Mouse (Mus musculus): Measurements from ENCODE around the gene Mfsd7a. TPM values are rescaled to one million over a fixed set of nuclear protein-coding genes. Genes with fewer than 3 reads are reported as not detected.
A peak's percentile ranks its signal among the peaks of the same experiment; 100 is the strongest.
"Not testable (repeated sequence)": the region's sequence is repeated elsewhere in the genome, so short reads cannot be mapped to it uniquely, and the experiment has no call there.

Mfsd7a gene
- polyA plus RNA-seq (2015; fragmentation: Nextera tagmentation; extraction: Ambion mirVana) = 0.58 and 0.70 TPM in 2 replicates

DNA sequence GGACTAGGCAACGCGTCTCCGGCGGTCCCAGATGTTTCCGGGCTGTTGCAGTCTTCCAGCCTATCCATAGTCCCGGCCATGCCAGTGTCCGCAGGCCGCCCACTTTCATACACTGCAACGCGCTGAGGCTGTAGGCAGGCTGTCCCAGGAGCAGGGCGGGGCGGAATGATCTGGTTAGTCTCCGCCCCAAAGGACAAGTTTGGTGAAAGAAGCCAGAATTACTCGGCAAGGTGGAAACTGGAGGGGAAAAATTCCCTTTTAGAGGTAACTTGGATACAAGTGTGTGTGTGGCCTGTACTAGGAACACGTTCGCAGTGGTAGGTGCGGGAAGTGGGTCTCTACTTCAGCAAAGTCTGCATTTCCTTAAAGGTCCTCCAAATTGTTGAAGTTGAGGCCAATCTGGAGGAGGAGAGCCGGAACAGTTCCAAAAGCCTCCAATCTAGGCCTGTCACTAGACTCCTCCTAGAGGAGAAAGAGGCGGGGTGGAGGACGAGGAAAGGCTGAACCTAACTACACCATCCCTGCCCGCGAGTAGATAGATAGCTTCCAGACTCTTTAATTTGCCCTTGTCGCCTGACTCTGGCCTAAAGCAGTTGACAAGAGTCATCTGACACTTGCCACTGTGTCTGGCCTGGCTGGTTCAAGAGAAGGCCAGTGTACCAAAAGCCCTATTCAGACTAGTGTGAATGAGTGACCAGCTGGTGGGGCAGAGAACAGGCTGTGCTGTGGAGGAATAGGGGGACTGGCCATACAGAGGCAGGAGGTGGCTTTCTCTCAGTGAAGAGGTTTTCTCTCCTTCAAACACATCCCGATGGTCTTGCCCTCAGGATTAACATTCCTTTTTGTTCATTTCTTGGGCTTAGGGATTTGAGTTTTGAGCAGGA, at the start of gene Mfsd7a:
Gene Mfsd7a (minus strand): TSS at position 107 of the 884 bp plus-strand sequence.
- peak; percentile 97 for ATAC-seq (replicated peaks; ENCODE audit: low FRiP score)
- peak within 1 kb of the TSS; percentile 43 for H3K4me3 ChIP-seq (replicated peaks)
- H3K4me2 ChIP-seq = peak within 1 kb of the TSS; percentile 68
- WGBS = 9% methylated on average over 24 of the region's 24 CpGs
- H3K27me3 ChIP-seq = peaks cover 15% of the 10 kb centered on the region
- H3K27ac ChIP-seq = peak within 1 kb of the TSS; percentile 41
- no peaks in the 10 kb centered on the region for H3K36me3 ChIP-seq
- peak within 1 kb of the TSS; percentile 41 for H3K9ac ChIP-seq
- H3K4me1 ChIP-seq = peaks cover 13% of the 10 kb centered on the region
- H3K9me3 ChIP-seq (replicated peaks) = no peaks in the 10 kb centered on the region

- not testable (repeated sequence) for H3K9ac ChIP-seq; ATAC-seq (replicated peaks; ENCODE audit: low FRiP score); H3K4me2 ChIP-seq; H3K9me3 ChIP-seq (replicated peaks); H3K27ac ChIP-seq; H3K4me3 ChIP-seq (replicated peaks); H3K27me3 ChIP-seq; H3K4me1 ChIP-seq
- 95% methylated on average over 5 of the region's 5 CpGs for WGBS
- H3K36me3 ChIP-seq = peaks cover 85% of the 10 kb centered on the region
These were observed 37.5 kb upstream of the Mfsd7a start for GRCm38 (mm10) chr5:108486148-108486547.

DNA sequence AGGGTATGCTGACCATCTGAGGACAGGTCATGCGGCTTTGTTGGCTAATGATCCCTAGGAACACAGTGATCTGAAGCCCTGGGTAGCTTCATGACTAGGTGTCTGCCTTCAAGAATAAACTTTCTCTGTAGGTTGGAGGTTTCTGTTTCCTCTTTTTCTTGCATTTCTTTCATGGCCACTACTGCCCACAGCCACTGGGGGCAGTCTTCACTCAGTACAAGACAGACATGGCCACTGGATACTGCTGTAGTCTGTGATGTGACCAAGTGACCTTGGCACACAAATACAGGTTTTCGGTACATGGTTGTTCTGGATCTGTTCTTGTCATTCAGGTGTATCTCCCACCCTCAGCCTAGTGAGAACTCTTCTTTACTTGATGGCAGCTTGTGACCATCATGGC, 36.5 kb upstream of the Mfsd7a start:
- H3K36me3 ChIP-seq = peaks cover 78% of the 10 kb centered on the region
- H3K9me3 ChIP-seq (replicated peaks) = no peaks in the 10 kb centered on the region
- no peak overlapping the region for H3K9ac ChIP-seq
- no peaks in the 10 kb centered on the region for H3K4me1 ChIP-seq
- no peaks in the 10 kb centered on the region for H3K27me3 ChIP-seq
- ATAC-seq (replicated peaks; ENCODE audit: low FRiP score) = no peak
- WGBS = 95% methylated on average over 2 of the region's 2 CpGs
- no peak overlapping the region for H3K27ac ChIP-seq
- H3K4me2 ChIP-seq = no peak overlapping the region
- no peak overlapping the region for H3K4me3 ChIP-seq (replicated peaks)

GRCm38 (mm10) chr5:108483006-108483405, 34.3 kb upstream of the Mfsd7a start:
- Histone ChIP-seq H3K27me3 (no peaks in the 10 kb centered on the region), H3K27ac (no peak overlapping the region), H3K36me3 (peaks cover 72% of the 10 kb centered on the region), H3K4me1 (no peaks in the 10 kb centered on the region), H3K4me2 (no peak overlapping the region), H3K9me3 (replicated peaks) (no peaks in the 10 kb centered on the region), H3K4me3 (replicated peaks) (no peak overlapping the region), H3K9ac (no peak overlapping the region)
- 94% methylated on average over 6 of the region's 6 CpGs for WGBS
- no peak for ATAC-seq (replicated peaks; ENCODE audit: low FRiP score)

DNA sequence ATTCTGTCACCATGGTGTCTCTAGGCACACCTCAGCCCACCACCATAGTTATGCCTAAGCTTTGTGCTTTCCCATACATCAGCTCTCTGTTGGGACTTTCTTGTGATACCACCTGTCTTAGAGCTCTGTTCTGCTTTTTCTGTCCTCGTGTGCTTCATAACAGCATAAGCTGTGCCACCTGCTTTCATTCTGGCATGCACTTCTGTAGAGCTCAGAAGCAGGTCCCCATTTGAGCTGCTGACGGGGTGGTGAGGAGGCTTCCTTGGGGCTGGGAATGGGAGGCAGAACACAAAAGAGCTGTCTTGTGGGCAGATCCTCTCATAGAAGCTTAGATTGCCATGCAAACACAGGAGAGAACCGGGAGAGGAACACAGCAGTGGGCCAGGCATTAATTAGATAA, 27.3 kb upstream of the Mfsd7a start:
- no peaks in the 10 kb centered on the region for H3K27me3 ChIP-seq
- no peak overlapping the region for H3K9ac ChIP-seq
- H3K4me3 ChIP-seq (replicated peaks) = no peak overlapping the region
- H3K9me3 ChIP-seq (replicated peaks) = no peaks in the 10 kb centered on the region
- no peaks in the 10 kb centered on the region for H3K4me1 ChIP-seq
- ATAC-seq (replicated peaks; ENCODE audit: low FRiP score) = no peak
- peaks cover 82% of the 10 kb centered on the region for H3K36me3 ChIP-seq
- no peak overlapping the region for H3K27ac ChIP-seq
- WGBS = 94% methylated on average over 3 of the region's 3 CpGs
- no peak overlapping the region for H3K4me2 ChIP-seq

DNA sequence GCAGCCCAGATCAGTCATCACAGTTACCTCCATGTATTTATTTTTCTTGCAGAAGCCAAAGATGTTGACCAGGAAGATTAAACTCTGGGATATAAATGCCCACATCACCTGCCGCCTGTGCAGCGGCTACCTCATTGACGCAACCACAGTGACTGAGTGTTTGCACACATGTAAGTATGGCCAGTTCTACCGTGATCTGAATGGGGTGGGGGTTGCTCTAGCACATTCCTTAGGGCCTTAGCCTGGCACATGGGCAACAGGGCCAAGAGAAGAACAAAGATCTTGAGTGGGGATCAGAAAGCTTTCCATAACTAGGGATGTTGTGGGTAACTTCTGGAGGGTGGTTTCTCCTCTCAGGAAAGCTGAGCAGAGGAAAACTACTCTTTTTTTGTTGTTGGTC, 25.0 kb upstream of the Mfsd7a start:
- Histone ChIP-seq H3K27ac (no peak overlapping the region), H3K4me3 (replicated peaks) (no peak overlapping the region), H3K4me1 (no peaks in the 10 kb centered on the region), H3K36me3 (peaks cover 76% of the 10 kb centered on the region), H3K27me3 (no peaks in the 10 kb centered on the region), H3K4me2 (no peak overlapping the region), H3K9ac (no peak overlapping the region), H3K9me3 (replicated peaks) (no peaks in the 10 kb centered on the region)
- ATAC-seq (replicated peaks; ENCODE audit: low FRiP score) = no peak
- WGBS = 88% methylated on average over 4 of the region's 4 CpGs

DNA sequence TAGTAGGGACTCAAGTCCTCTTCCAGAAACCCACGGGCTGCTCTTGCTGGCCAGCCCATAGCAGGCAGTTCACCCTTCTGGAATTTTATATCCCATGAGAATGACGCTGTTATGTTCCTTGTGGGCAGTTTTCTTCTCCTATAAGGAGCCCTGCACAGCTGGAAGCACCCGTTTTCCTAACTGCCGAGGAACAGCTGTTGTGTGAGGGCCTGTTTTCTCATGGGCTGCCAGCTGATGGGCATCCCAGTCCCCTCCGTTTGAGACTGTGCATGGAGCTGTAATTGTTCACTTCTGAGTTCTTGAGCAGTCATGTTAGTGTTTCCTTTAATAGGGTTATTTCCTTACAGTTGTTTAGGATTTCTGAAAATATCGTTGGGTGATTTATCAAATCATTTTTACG, 20.9 kb upstream of the Mfsd7a start:
- Histone ChIP-seq H3K4me1 (peaks cover 5% of the 10 kb centered on the region; the same call in 1 of the 2 replicates), H3K4me2 (no peak overlapping the region), H3K9ac (no peak overlapping the region), H3K27ac (no peak overlapping the region), H3K27me3 (no peaks in the 10 kb centered on the region), H3K9me3 (replicated peaks) (no peaks in the 10 kb centered on the region), H3K4me3 (replicated peaks) (no peak overlapping the region), H3K36me3 (peaks cover 37% of the 10 kb centered on the region)
- 71% methylated on average over 7 of the region's 7 CpGs for WGBS
- ATAC-seq (replicated peaks; ENCODE audit: low FRiP score) = no peak

- H3K36me3 ChIP-seq = peaks cover 7% of the 10 kb centered on the region; the same call in 1 of the 2 replicates
- H3K27ac ChIP-seq = no peak overlapping the region
- no peak for ATAC-seq (replicated peaks; ENCODE audit: low FRiP score)
- H3K9ac ChIP-seq = no peak overlapping the region
- WGBS = 97% methylated on average over 1 of the region's 1 CpGs
- no peaks in the 10 kb centered on the region for H3K9me3 ChIP-seq (replicated peaks)
- peaks cover 30% of the 10 kb centered on the region for H3K4me1 ChIP-seq
- no peak overlapping the region for H3K4me2 ChIP-seq
- H3K4me3 ChIP-seq (replicated peaks) = no peak overlapping the region
- H3K27me3 ChIP-seq = no peaks in the 10 kb centered on the region
These were observed 18.0 kb upstream of the Mfsd7a start for GRCm38 (mm10) chr5:108466647-108467046.

DNA sequence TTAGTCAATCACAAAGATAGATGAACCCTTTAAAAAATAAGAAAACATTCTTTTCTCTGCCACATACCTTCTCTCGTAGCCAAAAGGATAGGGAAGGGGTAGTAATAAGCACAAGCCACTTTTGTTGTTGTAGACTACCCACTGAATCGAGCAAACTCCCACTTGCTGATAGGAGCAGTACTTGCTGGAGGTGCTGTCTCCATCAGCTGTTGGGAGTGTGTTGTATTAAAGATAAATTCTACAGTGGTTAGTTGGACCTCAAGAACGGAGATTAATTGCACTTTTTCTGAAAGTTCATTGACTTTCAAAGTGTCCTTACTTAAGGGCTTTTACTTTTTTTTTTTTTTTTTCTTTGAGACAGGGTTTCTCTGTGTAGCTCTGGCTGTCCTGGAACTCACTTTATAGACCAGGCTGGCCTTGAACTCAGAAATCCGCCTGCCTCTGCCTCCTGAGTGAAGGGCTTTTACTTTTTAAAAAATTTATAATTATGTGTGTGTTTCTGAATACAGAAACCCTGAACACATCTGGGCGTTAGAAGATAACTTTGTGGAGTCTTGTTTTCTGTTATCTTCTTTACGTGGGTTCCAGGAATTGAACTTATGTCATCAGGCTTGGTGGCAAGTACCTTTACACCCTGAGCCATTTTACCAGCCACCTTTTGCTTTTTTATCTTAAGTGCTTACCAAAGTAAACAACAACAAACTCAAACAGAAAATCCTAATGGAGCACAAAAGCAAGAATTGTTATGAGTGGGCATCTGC, 16.6 kb upstream of the Mfsd7a start:
- Histone ChIP-seq H3K4me3 (replicated peaks) (no peak overlapping the region), H3K27me3 (no peaks in the 10 kb centered on the region), H3K4me2 (no peak overlapping the region), H3K36me3 (0 out of 2 replicates have a peak, but pooled peaks cover 3% of the 10 kb centered on the region), H3K4me1 (peaks cover 37% of the 10 kb centered on the region), H3K27ac (no peak overlapping the region), H3K9me3 (replicated peaks) (no peaks in the 10 kb centered on the region), H3K9ac (no peak overlapping the region)
- WGBS = 79% methylated on average over 6 of the region's 6 CpGs
- ATAC-seq (replicated peaks; ENCODE audit: low FRiP score) = no peak

DNA sequence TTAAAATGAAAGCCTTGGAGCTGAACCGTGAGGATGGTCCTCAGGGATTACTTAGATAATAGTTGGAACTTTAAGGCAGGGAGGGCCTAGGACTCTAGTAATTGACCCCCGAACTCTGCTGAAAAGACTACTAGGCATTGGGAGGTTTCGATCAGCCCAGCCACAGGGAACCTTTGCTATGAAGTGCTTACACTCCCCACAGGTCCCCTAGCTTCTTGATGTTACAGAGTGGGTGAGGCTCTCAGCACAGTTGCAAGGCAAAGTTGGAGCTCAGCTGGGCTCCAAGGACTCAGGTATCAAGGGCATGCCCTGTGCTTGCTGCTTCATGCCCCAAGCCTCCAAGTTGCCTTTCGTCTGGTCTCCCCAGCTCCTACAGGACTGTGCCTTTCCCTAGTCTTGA, 13.8 kb upstream of the Mfsd7a start:
- 29% methylated on average over 4 of the region's 4 CpGs for WGBS
- Histone ChIP-seq H3K4me3 (replicated peaks) (peak overlapping the region; percentile 91), H3K4me2 (peak overlapping the region; percentile 89), H3K36me3 (no peaks in the 10 kb centered on the region), H3K9me3 (replicated peaks) (no peaks in the 10 kb centered on the region), H3K4me1 (peaks cover 37% of the 10 kb centered on the region), H3K27ac (peak overlapping the region; percentile 87; the same call in 1 of the 2 replicates), H3K9ac (peak overlapping the region; percentile 99), H3K27me3 (peaks cover 12% of the 10 kb centered on the region; the same call in 1 of the 2 replicates)
- no peak for ATAC-seq (replicated peaks; ENCODE audit: low FRiP score)

DNA sequence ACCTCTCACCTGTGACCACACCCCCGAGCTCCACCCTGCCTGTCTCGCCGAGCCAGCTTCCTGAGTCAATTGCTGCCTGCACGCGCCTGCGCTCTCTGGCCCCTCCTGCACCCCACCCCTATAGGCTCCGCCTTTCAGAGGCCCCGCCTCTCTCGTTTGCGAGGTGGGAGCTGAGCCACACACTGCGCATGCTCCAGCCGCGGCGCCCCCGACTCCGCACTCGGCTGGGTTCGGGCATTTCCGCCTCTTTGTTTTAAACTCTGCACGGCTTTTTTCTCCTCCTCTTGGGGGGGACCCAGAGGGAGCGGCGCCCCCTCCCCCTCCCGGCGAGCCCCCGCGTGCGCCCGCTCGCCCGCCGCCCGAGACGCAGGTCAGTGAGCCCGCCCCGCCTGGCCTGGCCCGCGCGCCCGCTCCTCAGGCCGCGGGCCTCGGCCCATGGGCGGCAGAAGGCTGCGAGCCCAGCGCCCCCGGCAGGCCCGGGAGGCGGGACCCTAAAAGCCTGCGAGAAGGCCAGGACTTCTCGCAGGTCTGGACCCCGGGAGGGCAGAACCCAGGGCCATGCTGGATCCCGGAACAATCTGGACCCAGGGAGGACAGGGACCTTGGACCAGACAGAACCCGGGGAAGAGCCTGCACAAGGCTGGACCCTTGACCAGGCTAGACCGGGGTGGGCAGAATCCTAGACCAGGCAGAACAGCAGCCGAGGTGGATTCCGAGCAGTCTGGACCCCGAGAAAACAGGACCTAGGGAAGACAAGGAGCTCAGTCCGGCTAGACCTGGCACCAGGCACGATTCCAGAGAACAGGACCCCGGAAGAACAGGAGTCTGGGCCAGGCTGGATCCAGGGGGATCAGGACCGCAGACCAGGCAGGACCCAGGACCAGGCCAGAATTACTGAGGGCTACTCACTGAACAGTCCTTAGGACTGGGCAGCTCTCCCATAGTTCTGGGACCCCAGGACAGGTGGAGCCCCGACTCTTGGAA, 12.7 kb upstream of the Mfsd7a start, which contains the start of gene Pcgf3:
Gene Pcgf3 (plus strand): TSS at position 151 of the 984 bp plus-strand sequence.
- WGBS = under 1% methylated on average over 50 of the region's 62 CpGs
- peaks cover 37% of the 10 kb centered on the region for H3K4me1 ChIP-seq
- peak within 1 kb of the TSS; percentile 91 for H3K4me3 ChIP-seq (replicated peaks)
- peaks cover 12% of the 10 kb centered on the region; the same call in 1 of the 2 replicates for H3K27me3 ChIP-seq
- H3K27ac ChIP-seq = peak within 1 kb of the TSS; percentile 87
- ATAC-seq (replicated peaks; ENCODE audit: low FRiP score) = peak; percentile 98
- peak within 1 kb of the TSS; percentile 99 for H3K9ac ChIP-seq
- H3K4me2 ChIP-seq = peak within 1 kb of the TSS; percentile 89
- no peaks in the 10 kb centered on the region for H3K9me3 ChIP-seq (replicated peaks)
- no peaks in the 10 kb centered on the region for H3K36me3 ChIP-seq

All from kidney, embryonic 15.5 days (tissue).